Mouse (Mus musculus) heart, postnatal 4 days (tissue): Measurements from ENCODE around the gene Homer1. TPM values are rescaled to one million over a fixed set of nuclear protein-coding genes. Genes with fewer than 3 reads are reported as not detected.

Source experiments
- DNase-seq: peaks from one replicate; pipeline ENCODE4 v3.0.0; 2021
- total RNA-seq, 2 experiments: library from RNA; stranded (reverse); gene quantifications; 2 replicates each; pipeline ENCODE4 v1.2.3; 2021

Homer1 gene
- total RNA-seq: 10 to 100 TPM; 60.5 to 63.7 TPM

DNA sequence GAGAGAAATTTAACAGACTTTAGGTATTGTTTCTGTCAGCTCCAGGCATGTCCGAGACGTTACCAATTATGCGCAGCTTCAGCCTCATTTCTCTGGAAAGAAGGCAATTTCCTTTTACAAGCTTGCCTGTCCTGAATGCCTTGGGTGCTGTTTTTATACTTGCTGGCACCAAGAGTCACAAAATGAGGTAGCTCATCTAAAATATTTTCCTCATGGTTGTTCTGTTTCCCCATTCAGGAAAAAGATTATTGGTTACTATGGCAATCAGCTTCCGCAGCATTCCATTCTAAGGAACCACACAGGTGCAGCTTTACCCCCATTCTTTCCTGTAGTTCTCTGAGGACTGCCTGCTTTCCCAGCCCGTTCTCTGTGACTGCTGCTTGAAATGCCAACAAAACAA, at the start of gene Homer1:
TSS of gene Homer1 (plus strand) at position 320 of the 400 bp plus-strand sequence.
- DNase-seq: no peak

DNA sequence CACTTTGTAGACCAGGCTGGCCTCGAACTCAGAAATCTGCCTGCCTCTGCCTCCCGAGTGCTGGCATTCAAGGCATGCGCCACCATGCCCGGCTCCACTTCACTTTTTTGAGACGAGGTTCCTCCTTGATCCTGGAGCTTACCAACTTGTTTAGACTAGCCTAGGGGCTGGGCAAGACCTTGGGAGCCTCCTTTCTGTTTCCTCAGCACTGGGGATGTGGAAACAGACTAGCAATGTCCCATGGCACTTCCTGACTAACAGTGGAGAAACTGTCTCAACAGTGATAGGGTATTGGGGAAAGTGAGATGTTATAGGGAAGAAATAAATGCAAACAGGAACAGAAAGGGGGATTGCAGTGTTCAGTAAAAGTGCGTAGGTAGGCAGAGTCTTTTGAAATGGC, 47.7 kb upstream of the Homer1 start:
- DNase-seq: no peak

DNA sequence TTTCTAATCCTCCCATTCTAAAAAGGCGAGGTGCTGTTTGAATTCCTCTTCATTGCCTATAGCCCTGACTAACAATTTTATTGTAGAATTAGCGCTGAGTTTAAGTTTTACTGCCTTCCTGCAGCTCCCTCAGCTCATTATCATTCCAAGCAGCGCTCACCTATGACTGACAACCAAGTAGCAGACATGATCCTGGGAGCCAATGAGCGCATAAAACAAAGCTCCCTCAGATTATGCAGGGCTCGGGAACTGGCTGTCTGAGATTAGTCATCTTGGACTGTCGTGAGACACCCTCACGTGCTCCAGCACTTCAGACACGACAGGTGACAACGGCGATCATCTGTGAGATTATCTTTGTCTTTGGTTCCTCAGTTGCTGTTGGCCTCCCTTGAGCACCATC, 47.3 kb upstream of the Homer1 start:
- DNase-seq: no peak

DNA sequence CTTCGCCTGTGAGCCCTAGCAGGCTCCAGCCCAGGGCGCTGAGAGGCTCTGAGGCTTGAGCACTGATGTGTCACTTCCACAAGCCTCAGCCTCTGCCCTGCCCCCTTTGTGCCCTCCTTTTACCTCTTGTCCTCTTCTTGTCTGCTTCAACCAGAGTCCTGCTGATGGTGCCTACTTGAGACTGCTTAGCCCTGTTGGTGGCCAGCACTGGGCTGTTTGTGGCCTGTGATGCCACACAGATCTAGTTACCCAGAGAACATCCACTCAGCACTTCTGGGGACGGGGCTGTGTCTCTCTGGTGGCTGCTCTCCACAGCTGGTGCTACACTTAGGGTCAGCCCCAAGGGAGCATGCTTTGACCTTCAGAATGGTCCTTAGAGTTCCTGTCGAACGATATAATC, 46.5 kb upstream of the Homer1 start:
- DNase-seq: no peak

DNA sequence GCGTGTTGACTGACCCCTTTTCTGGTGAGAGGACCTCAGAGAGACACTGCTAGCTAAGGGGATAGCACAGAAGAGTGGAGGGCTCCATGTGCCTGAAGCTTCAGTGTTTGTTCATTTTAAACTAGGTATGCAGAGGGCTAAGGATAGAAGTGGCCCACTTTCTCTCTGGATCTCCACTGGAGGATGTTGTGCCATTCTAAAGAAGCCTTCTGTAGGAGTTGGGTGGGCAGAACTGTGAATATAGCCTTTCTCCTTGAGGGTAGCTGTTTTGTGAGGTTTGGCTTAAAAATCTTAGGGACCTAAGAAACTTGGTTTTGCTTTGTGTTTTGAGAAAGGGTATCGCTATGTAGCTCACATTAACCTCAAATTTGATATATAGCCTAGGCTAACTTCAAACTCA, 32.3 kb upstream of the Homer1 start:
- no peak for DNase-seq

DNA sequence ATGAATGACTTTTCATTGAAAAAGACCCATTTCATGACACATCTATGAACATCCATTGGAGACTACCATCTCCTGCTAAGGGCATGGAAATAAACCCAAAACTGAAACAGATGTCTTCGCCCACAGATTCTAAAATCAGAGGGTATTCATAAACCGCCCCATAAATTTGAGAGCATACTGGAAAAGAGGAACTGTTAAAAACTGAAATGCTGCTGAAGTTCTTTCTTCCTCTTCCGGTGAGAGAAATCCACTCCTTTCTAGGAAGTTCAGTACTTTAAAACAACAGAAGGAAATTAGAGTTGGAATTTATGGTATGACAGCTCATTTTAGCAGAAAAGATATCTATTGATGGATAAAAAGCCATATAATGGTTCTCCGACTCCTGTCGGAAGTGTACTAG, 1.1 kb downstream of the Homer1 start:
- no peak for DNase-seq

DNA sequence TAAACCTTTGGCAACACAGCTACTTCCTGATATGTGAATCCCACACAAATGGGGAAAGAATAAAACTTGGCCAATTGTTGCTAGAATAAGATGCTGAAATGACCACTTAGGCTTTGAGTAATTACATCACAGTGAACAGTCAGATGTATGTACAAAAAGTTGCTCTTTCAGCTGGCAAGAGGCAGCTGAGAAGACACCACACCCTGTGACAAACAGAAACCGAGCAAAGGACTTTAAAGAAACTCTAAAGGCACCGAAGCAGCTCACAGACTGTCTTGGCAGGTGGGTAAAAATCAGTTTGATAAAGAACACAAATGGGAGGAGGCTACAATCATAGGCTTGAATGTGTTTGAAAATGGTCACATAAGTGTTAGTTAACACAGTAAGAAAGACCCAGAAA, 1.6 kb downstream of the Homer1 start:
- no peak for DNase-seq

DNA sequence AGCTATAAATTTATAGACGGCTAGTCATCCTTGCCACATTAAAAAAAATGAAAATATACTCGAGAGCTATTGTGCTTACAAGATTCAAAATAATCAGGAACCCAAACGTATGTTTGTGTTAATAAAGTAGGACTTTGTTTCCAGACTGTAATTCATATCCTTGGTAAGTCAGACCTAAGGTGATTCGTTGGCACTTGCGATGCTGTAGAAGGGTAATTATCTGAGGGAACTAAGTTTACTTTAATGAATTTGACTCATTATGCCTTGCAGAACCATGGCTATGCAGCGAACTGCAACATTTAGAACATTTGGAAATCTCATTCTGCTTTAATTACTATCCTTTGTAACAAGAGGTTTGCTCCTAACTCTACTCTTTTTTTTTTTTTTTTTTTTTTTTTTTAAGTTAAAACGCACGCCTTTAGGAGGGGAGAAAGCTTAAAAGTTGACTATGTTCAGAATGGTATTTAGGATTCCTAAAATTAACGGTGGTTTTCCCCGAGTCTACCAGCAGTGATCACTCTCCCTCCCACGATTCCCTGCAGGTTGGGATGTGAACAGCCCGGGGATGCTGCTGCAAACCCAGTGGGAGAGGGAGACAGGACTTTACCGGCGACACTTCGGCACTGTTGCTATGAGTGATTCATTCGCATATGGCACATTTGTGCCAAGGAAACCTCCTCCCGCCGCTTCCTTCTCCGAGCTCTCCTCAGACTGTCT, 3.6 kb downstream of the Homer1 start:
- no peak for DNase-seq

DNA sequence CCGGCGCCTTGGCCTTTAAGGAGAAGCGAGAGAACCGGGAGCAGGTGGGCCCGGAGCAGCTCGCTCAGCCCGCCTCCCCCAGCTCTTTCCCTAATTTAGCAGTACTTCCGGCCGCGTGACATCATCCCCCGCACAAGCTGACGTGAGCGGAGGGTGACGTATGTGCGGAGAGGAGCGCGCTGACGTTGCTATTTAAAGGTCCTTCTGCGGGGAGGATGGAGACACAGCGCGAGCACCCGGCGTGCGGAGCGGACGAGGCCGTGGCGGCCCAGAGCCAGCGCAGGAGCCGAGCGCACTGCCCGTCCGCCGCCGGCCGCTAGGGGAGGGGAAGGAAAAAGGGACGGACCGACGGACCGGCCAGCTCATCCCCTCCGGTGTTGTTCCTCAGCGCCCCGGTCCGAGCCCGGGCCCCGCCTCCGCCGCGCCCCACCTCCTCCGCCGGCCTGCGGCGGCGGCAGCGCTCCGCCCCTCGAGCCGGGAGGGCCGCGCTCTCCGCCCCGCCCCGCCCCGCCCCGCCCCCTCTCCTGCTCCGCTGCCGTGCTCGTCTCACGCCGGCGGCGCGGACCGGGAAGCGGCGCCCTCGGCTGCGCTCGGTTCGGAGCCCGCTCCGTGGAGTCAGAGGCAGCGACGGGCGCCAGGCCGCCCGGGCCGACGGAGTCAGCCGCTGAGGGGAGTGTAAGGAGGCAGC, 4.3 kb downstream of the Homer1 start:
- DNase-seq: peak; percentile 95

DNA sequence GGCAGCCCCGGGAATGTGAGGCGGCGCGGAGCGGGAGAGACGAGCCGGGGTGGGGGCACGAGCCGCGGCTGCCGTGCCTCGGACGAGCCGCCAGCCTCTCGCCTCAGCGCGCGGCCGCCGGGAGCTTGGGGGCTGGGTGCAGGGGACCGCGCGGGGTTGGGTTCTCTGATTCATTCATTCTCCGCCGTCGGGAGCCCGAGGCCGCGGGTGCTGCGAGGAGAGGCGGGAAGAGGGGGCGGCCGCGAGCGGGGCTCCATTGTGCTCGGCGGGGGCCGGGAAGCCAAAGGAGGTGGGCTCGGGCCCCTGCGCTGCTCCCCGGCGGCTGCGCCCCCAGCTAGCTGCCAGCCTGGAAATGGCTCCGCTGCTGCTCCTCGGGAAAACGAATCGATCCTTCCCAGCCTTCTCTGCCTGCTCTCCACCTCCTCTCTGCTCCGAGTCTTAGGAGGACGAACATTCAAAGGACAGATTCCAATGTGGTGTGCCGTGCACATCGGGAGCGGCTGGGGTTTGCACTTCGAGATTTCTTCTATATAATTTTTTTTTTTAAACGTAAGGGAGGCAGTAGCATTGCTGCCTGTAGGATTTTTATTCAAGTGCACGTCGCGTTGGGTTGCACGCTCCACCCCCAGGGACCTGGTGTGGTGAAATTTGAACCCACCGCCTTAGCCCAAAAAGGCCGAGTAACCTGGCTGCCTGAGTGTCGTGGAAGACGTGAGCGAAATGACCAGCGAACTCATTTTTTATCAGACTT, 5.0 kb downstream of the Homer1 start:
- peak; percentile 39 for DNase-seq

DNA sequence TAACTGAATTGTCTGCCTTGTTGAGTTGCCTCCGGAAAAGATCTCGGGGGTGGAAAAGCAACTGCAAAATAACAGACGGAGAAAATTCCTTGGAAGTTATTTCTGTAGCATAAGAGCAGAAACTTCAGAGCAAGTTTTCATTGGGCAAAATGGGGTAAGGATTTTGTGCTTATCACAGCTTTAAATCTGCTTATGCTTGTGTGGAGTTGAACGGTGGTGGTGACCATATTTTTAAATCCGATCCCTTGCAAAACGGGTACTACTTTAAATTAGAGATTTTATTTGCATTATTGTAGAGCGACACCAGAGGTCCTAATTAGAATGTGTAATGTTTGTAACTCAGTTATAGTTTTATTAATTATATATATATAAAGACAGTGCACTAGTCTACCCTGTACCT, 5.7 kb downstream of the Homer1 start:
- DNase-seq: no peak

DNA sequence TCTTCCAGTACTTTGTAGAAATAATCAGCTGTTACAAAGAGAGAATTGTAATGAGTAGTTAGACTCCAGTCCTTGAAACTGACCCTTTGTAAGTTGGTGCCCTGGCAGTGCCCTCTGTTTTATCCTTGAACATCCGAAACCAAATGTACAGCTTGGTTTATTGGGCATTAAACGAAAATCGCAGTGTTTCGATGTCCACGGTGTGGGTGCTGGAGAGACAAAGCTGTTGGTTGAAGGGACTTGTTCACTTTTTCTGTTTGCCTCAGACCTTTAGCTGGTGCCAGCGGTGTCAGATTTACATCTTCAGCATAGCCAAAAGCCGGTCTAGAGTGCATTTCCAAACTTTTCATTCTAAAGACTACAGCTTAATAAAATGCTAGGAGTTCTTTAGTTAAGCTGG, 6.2 kb downstream of the Homer1 start:
- no peak for DNase-seq

DNA sequence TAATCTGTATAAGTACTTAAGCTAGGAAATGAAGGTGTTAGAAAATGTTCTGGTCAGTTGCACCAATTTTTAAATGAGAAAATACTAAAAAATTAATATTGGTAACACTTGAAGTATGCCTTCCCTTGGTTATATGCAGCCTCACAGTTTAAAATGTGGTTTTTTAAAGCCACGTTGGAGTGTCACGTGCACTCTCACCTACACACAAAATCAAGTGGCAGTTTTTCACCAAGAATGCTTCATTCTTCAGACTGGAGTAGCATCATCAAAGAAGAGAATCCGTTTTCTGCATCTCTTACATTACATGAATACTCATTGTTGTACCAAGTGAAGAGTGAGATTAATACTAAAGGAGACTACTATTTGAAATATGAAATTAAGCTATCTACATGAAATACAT, 7.1 kb downstream of the Homer1 start:
- DNase-seq: no peak

DNA sequence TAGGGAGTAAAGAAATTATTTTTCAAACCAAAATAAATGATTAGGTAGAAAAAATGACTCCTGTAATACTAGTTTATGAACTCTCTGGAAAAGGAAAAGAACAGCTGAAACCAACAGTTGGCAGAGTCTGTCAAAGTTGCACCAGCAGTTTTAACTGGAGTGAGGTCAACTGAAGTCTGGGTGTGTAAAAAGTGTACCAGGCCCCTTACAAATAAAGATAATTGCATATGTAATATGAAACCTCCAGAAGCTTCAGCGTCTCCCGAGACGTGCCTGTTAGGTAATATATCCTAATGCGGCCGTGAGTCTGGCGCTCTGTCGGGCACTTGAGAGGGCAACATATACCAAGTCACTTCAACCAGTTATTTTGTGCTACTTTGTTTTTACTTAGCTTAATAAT, 8.3 kb downstream of the Homer1 start:
- DNase-seq: no peak

DNA sequence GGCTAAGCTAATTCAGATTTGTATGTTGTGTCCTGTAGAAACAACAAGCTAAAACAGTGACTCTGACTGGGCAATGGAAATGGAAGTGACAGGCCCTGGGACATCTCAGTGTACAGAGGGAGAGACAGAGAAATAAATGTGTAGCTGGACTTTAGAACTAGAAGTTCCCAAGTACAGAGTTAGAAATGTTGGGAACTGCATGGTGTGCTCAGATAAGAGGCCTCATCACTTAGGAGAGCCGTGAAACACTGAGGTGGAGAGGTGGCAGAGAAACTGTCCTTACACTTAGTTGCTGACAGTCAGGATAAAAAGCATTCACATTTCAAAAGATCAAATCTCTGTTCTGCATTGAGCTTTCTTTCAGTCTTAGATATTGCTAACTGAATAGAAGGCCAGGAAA, 9.9 kb downstream of the Homer1 start:
- no peak for DNase-seq

DNA sequence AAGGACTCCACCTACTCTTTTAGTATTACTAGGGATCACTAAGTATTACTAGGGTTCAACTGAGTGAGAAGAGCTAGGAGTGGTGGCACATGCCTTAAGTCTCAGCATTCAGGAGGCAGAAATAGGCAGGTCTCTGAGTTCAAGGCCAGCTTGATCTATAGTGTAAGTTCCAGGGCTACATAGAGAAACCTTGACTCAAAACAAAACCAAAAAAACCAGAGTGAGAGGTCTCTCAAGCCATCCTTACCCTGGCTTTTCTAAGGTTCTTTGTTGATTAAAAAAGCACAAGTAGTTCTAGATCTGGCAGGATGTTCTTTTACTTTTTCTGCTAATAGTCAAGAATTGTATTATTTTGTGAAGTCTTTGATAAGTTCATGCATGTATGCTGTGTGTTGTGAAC, 13.1 kb downstream of the Homer1 start:
- no peak for DNase-seq

DNA sequence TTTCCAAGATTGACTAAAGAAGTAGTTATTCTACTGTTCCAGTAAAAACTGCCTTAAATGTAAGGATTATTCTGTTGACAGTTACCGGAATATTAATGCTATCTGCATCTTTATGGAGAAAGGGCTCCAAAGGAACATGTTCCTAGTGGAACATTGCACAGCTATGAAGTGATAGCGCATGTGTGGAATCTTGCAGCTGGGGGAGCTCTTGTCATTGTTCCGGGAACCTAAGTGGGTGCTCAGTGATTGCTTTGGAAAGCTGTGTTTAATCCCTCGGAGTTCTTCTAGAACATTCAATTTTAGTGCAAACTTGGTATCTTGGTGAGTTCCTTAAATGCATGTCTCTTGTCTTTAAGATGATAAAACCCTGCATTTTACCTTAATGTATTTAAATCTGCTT, 14.9 kb downstream of the Homer1 start:
- DNase-seq: peak; percentile 23

DNA sequence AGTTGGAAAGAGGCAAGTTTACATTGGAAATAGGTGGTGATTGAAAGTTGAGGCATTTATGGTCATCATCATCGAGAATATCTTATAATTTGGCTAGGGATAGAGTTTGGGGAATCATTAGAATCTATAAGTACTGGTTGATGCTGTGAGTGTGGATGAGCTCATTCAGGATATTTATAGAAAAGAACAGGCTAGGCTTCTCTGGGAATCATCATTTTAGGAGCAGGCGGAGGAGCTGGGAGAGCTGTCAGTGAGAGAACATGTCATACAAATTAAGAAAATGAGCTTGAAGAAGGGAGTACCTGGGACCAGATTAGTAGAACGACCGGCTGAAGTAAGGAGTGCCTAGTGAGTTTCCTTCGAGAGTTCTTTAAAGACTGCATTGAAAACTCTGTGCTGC, 20.7 kb downstream of the Homer1 start:
- no peak for DNase-seq

DNA sequence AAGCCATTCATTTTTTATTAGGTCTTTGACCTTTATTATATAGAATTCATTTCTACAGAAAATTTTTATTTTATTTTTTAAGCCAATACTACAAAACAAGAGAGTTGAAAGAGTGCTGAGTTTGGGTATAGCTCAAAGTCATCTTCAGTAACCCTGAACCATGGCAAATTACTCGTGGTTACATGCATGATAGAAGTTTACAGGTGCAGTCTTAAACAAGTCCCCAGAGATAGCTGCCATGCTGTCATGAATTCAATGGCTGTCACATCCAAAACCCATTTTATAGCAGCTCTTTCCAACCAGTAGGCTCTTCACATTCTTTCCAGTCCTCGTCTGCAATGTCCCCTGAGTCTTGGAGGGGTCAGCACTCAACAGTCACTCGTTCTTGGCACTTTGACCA, 26.9 kb downstream of the Homer1 start:
- DNase-seq: no peak

DNA sequence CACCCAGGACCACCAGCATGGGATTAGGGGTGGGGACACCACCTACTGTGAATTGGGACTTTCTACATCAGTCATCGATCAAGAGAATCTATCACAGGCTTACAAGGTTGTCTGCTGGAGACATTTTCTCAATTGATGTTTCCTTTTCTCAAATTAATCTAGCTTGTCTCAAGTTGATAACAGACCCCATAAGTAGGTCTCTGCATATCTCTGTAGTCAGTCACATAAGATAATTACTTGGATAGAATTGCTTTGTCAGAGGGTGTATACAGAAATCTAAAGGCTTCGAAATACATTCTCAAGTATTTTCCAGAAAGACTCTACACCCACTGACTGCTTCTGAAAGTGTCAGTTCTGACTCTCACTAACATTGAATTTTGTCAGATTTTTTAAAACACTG, 32.3 kb downstream of the Homer1 start:
- DNase-seq: no peak

DNA sequence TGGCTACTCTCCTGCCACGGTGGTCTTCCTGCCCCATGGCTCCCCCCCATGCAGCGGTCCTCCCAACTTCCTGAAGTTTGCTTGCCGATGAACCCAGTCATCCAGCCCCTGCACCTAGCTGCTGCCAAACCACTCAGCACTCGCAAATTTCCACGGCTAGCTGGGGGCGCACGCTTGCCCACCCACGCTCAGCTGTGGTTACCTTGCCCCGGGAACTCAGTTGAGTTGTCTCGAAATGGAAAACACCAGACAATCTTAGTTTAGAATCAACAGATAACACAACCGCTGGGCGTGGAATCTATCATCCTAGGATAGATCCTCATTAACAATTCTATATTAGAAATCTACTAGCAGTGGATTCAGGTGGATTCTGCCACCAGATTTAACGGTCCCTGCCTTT, 33.1 kb downstream of the Homer1 start:
- no peak for DNase-seq

DNA sequence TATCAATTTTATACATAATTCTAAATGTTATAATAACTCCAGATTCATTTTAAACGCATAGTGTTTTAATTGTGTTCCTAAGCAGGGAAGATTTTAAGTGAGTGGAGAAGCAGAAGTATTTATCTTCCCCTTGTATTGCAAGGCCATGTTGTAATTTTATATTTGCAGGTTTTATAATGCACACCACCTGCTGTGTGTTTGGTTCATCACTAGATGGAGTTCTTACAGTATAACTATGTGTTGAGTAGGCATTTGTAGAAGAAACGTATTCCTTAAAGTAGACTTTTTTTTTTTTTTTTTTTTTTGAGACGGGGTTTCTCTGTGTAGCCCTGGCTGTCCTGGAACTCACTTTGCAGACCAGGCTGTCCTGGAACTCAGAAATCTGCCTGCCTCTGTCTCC, 35.9 kb downstream of the Homer1 start:
- no peak for DNase-seq

DNA sequence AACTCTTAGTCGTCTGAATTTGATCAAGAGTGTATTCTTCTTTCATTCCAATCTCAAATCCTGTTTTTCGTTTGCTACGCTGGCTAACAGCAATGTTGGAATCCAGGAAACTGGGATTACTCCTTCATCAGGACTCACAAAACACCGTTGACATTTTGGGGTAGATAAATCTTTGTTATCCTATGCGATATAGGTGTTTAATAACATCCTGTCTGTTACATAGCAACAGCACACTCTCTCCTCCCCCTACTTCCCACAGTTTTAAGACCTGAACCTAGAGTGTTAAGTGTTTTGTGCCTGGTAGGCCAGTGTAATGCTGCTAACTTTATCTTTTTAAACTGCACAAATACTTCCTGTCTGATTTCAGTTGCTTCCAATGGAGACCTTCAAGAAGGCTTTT, 39.0 kb downstream of the Homer1 start:
- DNase-seq: no peak
